Mouse (Mus musculus): ENCODE data around the gene Fam184a.

GRCm38 (mm10) chr10:53768745-53769144 lies 17.8 kb upstream of the Fam184a start:
- TF ChIP-seq POLR2A (IDR thresholded peaks at IDR 0.05; ENCODE audit: borderline replicate concordance, extremely low read depth, low read depth, low read length) (no peak), CTCF (IDR thresholded peaks at IDR 0.05; ENCODE audit: insufficient read depth, low read length) (no peak)
